Comparison of ENCODE assay signal across 9 mouse cellular contexts in genomic region chr12:53124131-53124530, GRCm38 (mm10).
DNase-seq lines count a peak whose midpoint lies in the region; ATAC-seq and TF ChIP-seq lines count a peak whose summit lies in the region.
"Had no signal": no experiment of that assay in that cellular context is flagged by ENCODE, and none has a peak within 500 bp of the region (broad histone marks: within the 10 kb centered on the region; RNA-seq: fewer than 3 reads in every experiment).

No protein-coding gene starts in this region.

- no peaks in the 10 kb centered on the region for H3K36me3 ChIP-seq in intestine, embryonic 16.5 days (ENCODE audit: control insufficient read depth, insufficient read depth, low read length)
- no peaks in the 10 kb centered on the region for H3K36me3 ChIP-seq in intestine, embryonic 15.5 days
- H3K36me3 ChIP-seq in forebrain, embryonic 16.5 days (ENCODE audit: control insufficient read depth, insufficient read depth): no peaks in the 10 kb centered on the region
- H3K36me3 ChIP-seq in intestine, postnatal 0 days (ENCODE audit: control insufficient read depth, insufficient read depth): no peaks in the 10 kb centered on the region
- no peaks in the 10 kb centered on the region for H3K36me3 ChIP-seq in stomach, postnatal 0 days (ENCODE audit: control insufficient read depth, insufficient read depth, low read length)
- H3K36me3 ChIP-seq: embryonic facial prominence, embryonic 15.5 days had no signal

- H3K4me3 ChIP-seq in intestine, embryonic 16.5 days (ENCODE audit: low read length): no peak overlapping the region
- no peak overlapping the region for H3K4me3 ChIP-seq in intestine, embryonic 15.5 days (replicated peaks)
- peak overlapping the region; percentile 1; the same call in 1 of the 2 replicates for H3K4me3 ChIP-seq in forebrain, embryonic 16.5 days (replicated peaks; ENCODE audit: low read length)
- H3K4me3 ChIP-seq in intestine, postnatal 0 days (ENCODE audit: low read depth, low read length): no peak overlapping the region
- no peak overlapping the region for H3K4me3 ChIP-seq in stomach, postnatal 0 days (ENCODE audit: low read depth, low read length)
- H3K4me3 ChIP-seq: embryonic facial prominence, embryonic 15.5 days had no signal

- WGBS in intestine, embryonic 16.5 days: 51% methylated on average over 7 of the region's 7 CpGs
- WGBS in intestine, embryonic 15.5 days: 48% methylated on average over 7 of the region's 7 CpGs
- WGBS in forebrain, embryonic 16.5 days: 5% methylated on average over 7 of the region's 7 CpGs
- 52% methylated on average over 7 of the region's 7 CpGs for WGBS in intestine, postnatal 0 days
- WGBS in stomach, postnatal 0 days: 44% methylated on average over 7 of the region's 7 CpGs

- no peaks in the 10 kb centered on the region for H3K4me1 ChIP-seq in intestine, embryonic 16.5 days (ENCODE audit: control insufficient read depth, insufficient read depth, low read length)
- H3K4me1 ChIP-seq in intestine, embryonic 15.5 days (replicated peaks): 0 out of 2 replicates have a peak, but pooled peaks cover 2% of the 10 kb centered on the region
- peaks cover 20% of the 10 kb centered on the region for H3K4me1 ChIP-seq in forebrain, embryonic 16.5 days (replicated peaks; ENCODE audit: control insufficient read depth, insufficient read depth, low read length)
- no peaks in the 10 kb centered on the region for H3K4me1 ChIP-seq in intestine, postnatal 0 days (replicated peaks; ENCODE audit: control insufficient read depth, insufficient read depth, low read length)
- no peaks in the 10 kb centered on the region for H3K4me1 ChIP-seq in stomach, postnatal 0 days (replicated peaks; ENCODE audit: control insufficient read depth, insufficient read depth)

- no peak overlapping the region for H3K27ac ChIP-seq in intestine, embryonic 16.5 days (ENCODE audit: low read length)
- H3K27ac ChIP-seq in intestine, embryonic 15.5 days: no peak overlapping the region
- peak overlapping the region; percentile 65 for H3K27ac ChIP-seq in forebrain, embryonic 16.5 days (ENCODE audit: low read length)
- H3K27ac ChIP-seq in intestine, postnatal 0 days (ENCODE audit: low read depth, low read length): no peak overlapping the region
- H3K27ac ChIP-seq in stomach, postnatal 0 days (replicated peaks): no peak overlapping the region
- H3K27ac ChIP-seq: embryonic facial prominence, embryonic 15.5 days had no signal

- intact Hi-C loops in left cerebral cortex, postnatal 25 days (cut with DNase I): no loop called here

- H3K27me3 ChIP-seq in intestine, embryonic 16.5 days (replicated peaks; ENCODE audit: control insufficient read depth, insufficient read depth, low read length): no peaks in the 10 kb centered on the region
- H3K27me3 ChIP-seq in intestine, embryonic 15.5 days (replicated peaks): no peaks in the 10 kb centered on the region
- no peaks in the 10 kb centered on the region for H3K27me3 ChIP-seq in forebrain, embryonic 16.5 days (replicated peaks; ENCODE audit: control insufficient read depth, insufficient read depth, low read length)
- no peaks in the 10 kb centered on the region for H3K27me3 ChIP-seq in intestine, postnatal 0 days (replicated peaks; ENCODE audit: control insufficient read depth, insufficient read depth, low read length)
- no peaks in the 10 kb centered on the region for H3K27me3 ChIP-seq in stomach, postnatal 0 days (ENCODE audit: control insufficient read depth, insufficient read depth, low read length)
- H3K27me3 ChIP-seq: embryonic facial prominence, embryonic 15.5 days had no signal

- DNase-seq in left cerebral cortex, postnatal 25 days (ENCODE audit: low spot score in 2 of 2): peak; percentile 45 to 67
- DNase-seq in stomach, postnatal 0 days (ENCODE audit: low spot score): no peak
- DNase-seq in embryo, embryonic 11 days: no peak
- DNase-seq in adrenal gland, adult 8-10 months: no peak

- no peak for ATAC-seq in intestine, embryonic 16.5 days
- no peak for ATAC-seq in intestine, embryonic 15.5 days
- ATAC-seq in forebrain, embryonic 16.5 days: peak; percentile 93
- ATAC-seq in intestine, postnatal 0 days: no peak
- no peak for ATAC-seq in stomach, postnatal 0 days (ENCODE audit: low FRiP score, low TSS enrichment)

- no peaks in the 10 kb centered on the region for H3K9me3 ChIP-seq in intestine, embryonic 16.5 days (ENCODE audit: control insufficient read depth, low read length)
- H3K9me3 ChIP-seq in intestine, embryonic 15.5 days: no peaks in the 10 kb centered on the region
- peaks cover 3% of the 10 kb centered on the region; the same call in 1 of the 2 replicates for H3K9me3 ChIP-seq in forebrain, embryonic 16.5 days (ENCODE audit: control insufficient read depth, low read length)
- H3K9me3 ChIP-seq in intestine, postnatal 0 days (ENCODE audit: control insufficient read depth): no peaks in the 10 kb centered on the region
- no peaks in the 10 kb centered on the region for H3K9me3 ChIP-seq in stomach, postnatal 0 days (ENCODE audit: control insufficient read depth, low read length)
- H3K9me3 ChIP-seq: embryonic facial prominence, embryonic 15.5 days had no signal

- TF ChIP-seq EP300 in stomach, postnatal 0 days (optimal IDR thresholded peaks at IDR 0.05): no peak

- H3K4me2 ChIP-seq in intestine, embryonic 16.5 days (ENCODE audit: low read depth, low read length): 0 out of 2 replicates have a peak overlapping the region, but pooled peaks have one; percentile 27
- no peak overlapping the region for H3K4me2 ChIP-seq in intestine, embryonic 15.5 days (replicated peaks)
- H3K4me2 ChIP-seq in forebrain, embryonic 16.5 days (ENCODE audit: low read length): peak overlapping the region; percentile 32
- H3K4me2 ChIP-seq in intestine, postnatal 0 days (replicated peaks; ENCODE audit: low read depth): peak overlapping the region; percentile 21; the same call in 1 of the 2 replicates
- 0 out of 2 replicates have a peak overlapping the region, but pooled peaks have one; percentile 1 for H3K4me2 ChIP-seq in stomach, postnatal 0 days (replicated peaks; ENCODE audit: low read depth)
- H3K4me2 ChIP-seq: embryonic facial prominence, embryonic 15.5 days had no signal

- TF ChIP-seq CTCF in intestine, postnatal 0 days (IDR thresholded peaks at IDR 0.05; ENCODE audit: low read depth): no peak
- TF ChIP-seq CTCF in stomach, postnatal 0 days (IDR thresholded peaks at IDR 0.05; ENCODE audit: low read depth): no peak

- H3K9ac ChIP-seq in intestine, embryonic 16.5 days (ENCODE audit: low read depth, low read length): no peak overlapping the region
- no peak overlapping the region for H3K9ac ChIP-seq in intestine, embryonic 15.5 days
- no peak overlapping the region for H3K9ac ChIP-seq in forebrain, embryonic 16.5 days (replicated peaks; ENCODE audit: low read depth, low read length)
- H3K9ac ChIP-seq in intestine, postnatal 0 days (ENCODE audit: low read depth, low read length): no peak overlapping the region
- no peak overlapping the region for H3K9ac ChIP-seq in stomach, postnatal 0 days (ENCODE audit: low read length)
- H3K9ac ChIP-seq: embryonic facial prominence, embryonic 15.5 days had no signal

Comparison
In these comparisons a context has a peak if more than half of its experiments do, and no peak if none do; other contexts are left out.
1. DNase-seq: peak in left cerebral cortex, postnatal 25 days (2 of 2); none in stomach, postnatal 0 days (single experiment), embryo, embryonic 11 days (single experiment) and adrenal gland, adult 8-10 months (single experiment).